Mouse (Mus musculus) left cerebral cortex, adult 2 months (tissue): ENCODE measurements at regions not wholly inside any gene's neighbourhood (a gene's known extent, or its start where the extent isn't known, plus 50 kb on each side); places are given as distances from the start of the nearest gene placed in this dataset.
A peak's percentile ranks its signal among the peaks of the same experiment; 100 is the strongest.

Experiments used
- DNase-seq, 2 experiments: peaks; one replicate each; pipeline ENCODE4 v3.0.0; 2021 to 2022; ENCODE audit warnings: low spot score in 2 of 2, mixed read lengths in 1 of 2; ENCODE audit errors: extremely low spot score in 1 of 2
- H3K27ac ChIP-seq: fragments of 200-600 bp; 2 replicates; pipeline ENCODE4 v1.8.1; 2022
- H3K4me3 ChIP-seq: fragments of 200-600 bp; 2 replicates; pipeline ENCODE4 v1.8.1; 2022
- CTCF ChIP-seq: fragments of 200-600 bp; IDR thresholded peaks from 2 replicates; pipeline ENCODE4 v1.8.1; 2022; ENCODE audit warnings: antibody characterized with exemption, mild to moderate bottlenecking, moderate library complexity
- intact Hi-C: fragments of 180-260 bp; cut with DNase I; formaldehyde crosslinking; loops from one replicate; pipeline ENCODE4 v1.15.1; 2025

DNA sequence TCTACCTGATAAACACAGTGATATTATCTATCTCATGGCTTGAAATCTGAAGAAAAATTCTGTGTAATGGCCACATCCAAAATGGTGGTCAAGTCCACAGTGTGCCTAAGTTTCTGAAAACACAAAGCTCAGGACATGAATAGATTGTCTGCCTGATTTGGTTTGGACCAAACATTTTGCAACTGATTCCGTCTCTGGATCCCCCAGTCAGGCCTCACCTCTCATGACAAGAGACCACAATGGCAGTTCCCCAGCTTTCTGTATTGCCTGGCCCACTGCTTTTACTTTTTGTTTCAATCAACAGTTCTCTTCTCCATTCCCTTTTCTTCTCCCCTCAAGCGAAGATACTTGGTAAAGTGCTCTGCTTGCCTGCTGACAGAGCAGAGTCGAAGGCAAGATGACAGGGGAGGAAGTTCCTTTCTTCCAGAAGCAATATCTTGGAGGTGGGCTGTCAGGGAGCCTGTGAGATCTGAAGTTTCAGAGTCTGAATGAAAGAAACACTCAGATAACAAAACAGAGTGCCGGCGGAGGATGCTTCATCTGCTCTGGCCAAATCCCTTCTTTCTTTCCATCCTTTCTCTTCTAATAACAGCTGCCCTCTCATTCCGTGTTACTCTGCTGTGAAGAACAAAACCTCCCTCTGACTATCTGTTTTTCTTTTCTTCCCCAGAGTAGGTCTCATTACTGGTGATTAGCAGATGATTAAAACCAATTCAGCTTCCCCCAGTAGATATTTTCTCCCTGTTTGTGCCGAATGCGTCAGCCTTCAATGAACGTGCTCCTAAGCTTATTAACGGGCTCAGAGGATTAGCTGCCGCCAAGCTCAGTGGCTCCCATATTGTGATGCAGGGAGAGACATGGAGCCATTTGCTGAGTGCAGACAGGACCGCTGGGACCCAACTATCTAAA is 360.7 kb downstream of the Tmem182 start:
- intact Hi-C loops, result no loop called here
- Histone ChIP-seq H3K27ac (no peak overlapping the region), H3K4me3 (no peak overlapping the region)
- TF ChIP-seq CTCF, result no peak
- no peak for DNase-seq

DNA sequence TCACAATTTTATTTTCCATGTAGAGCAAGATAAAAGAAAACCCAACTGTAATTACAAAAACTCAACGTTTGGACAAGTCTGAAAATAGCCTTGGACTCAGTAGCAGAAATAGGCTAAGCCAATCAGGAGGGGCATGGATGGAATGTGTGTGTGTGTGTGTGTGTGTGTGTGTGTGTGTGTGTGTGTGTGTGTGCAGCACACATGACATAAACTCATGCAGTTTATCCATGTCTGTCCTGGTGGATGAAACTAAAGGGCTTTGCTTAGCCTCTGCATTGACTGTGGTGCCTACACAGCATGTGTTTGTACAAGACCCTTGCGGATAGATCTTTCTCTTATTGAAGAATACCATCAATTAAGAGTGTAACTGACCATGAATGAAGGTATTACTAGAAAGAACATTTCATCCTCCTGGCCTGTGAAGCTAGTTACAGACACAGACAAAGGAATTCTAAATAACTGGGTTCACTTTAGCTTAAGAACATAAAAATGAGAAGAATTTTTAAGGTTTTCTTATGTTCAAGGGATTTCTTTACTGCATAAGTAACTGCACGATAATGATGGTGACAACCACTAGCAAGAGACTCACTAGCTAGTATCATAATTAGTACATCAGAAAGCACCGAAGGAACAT is 361.5 kb downstream of the Tmem182 start:
- no peak overlapping the region for H3K27ac ChIP-seq
- intact Hi-C loops, result no loop called here
- no peak overlapping the region for H3K4me3 ChIP-seq
- TF ChIP-seq CTCF, result no peak
- no peak for DNase-seq

DNA sequence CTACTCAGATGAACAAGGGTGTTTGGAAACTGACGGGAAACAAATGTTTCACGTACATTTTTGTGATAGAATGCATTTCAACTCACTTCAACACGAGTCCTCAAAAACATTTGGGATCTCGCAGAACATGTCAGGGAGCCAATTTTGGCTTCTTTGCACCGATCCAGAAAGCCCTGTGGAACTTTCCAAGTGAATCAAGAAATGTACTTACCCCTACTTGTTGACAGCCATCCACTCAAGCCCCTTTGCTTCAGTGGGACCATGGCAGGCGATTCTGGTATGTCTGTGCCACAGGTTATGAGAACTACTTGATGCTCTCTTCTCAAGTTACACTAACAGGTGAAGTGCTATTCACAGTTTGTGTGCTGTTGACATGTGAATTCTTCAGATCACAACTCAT is 381.6 kb downstream of the Tmem182 start:
- no peak overlapping the region for H3K27ac ChIP-seq
- no peak for DNase-seq
- no peak for TF ChIP-seq CTCF
- intact Hi-C loops, result no loop called here
- no peak overlapping the region for H3K4me3 ChIP-seq

DNA sequence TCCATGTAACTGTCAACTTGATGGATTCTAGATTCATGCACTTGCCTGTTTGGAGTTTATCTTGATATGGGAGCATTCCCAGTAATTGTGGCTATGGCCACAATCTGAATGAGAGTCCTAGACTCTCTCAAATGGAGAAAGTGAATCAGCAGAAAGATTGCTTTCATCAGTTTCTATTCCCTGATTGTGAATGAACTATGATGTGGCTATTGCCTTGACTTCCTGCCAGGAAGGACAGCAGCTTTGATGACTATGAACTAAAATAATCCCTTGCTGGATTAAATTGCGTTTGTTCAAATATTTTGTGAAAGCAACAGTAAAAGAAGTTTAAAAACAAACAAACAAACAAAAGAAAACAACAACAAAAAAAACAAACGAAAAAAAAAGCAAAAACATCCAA is 407.5 kb downstream of the Tmem182 start:
- no peak overlapping the region for H3K4me3 ChIP-seq
- intact Hi-C loops, result loop anchor here (10.0 kb wide), 1 partner anchor 282 kb away; no protein-coding TSS in a partner anchor
- H3K27ac ChIP-seq, result no peak overlapping the region
- no peak for DNase-seq
- no peak for TF ChIP-seq CTCF

DNA sequence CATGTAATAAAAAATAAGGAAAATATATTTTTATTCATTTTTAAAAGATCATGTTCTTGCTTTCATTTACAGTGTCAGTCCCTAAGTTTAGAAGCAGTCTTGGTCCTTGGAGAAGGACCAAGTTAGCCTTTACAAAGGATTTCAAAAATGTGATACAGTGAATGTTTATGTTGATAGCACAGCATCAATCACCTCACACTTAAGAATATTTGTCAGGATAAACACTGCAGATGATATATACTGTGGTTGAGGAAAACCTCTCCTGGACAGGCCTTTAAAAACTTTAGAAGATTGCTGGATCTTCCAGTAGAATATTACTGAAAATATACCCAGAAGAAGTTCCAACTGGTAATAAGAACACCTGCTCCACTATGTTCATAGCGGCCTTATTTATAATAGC is 420.4 kb downstream of the Tmem182 start:
- Histone ChIP-seq H3K4me3 (no peak overlapping the region), H3K27ac (no peak overlapping the region)
- no peak for DNase-seq
- TF ChIP-seq CTCF, result no peak
- intact Hi-C loops, result no loop called here

DNA sequence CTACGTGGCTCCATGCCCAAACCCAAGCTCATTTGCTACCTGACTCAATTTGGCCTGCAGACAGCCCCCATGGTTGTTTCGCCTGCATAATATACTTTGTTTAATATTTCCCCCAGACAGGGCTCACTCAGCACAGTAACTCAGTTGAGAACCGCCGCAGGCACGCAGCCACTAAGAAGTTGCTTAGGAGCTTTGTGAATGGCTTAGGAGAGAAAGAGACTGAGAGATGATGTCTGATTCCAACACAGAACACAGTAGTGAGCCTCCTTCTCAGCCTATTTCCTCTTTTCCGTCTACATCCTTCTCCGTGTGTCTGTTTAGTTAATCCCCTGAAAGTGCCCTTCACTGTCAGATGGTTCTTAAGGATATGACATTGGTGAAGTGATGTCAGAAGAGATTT is 429.9 kb downstream of the Tmem182 start:
- Histone ChIP-seq H3K27ac (no peak overlapping the region), H3K4me3 (no peak overlapping the region)
- no peak for DNase-seq
- no peak for TF ChIP-seq CTCF
- intact Hi-C loops, result no loop called here

DNA sequence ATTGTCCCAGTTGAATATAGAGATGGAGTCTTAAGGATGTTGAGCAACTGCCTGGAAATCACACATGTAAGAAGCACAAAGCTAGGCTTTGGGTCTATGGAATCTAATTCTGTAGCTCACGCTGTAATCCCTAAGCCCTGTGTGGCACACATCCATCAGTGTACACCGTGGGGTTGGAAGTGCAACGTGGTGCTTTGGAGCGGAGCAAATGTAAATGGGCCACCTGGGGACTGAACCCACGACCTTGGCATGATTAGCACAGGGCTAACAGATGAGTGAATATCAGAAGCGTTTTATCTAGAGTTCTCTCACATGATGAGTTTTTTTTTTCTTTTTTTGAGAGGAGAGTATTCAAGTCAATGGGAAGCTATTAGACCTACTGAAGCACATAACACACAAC is 437.6 kb downstream of the Tmem182 start:
- TF ChIP-seq CTCF, result no peak
- intact Hi-C loops, result no loop called here
- DNase-seq, result no peak
- Histone ChIP-seq H3K27ac (no peak overlapping the region), H3K4me3 (no peak overlapping the region)

DNA sequence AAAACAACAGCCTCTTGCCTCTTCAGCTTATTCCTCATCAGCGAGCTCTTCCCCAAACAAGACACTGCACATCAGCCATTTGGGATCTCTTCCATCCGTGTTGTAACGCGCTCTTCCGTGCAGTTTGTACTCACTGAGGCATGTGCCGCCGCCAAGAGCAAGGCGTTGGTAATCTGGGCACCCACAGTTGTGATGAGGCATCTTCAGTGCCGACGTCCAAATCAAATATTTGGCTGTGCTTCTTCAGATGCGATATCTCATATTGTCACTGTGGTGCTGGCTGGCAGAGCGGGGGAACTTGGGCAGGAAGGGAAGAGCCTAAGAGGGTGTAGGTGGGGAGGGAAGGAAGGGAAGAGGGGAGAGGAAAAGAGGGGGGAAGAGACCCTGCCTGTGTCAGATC is 439.2 kb downstream of the Tmem182 start:
- DNase-seq, result peak; percentile 9 to 11
- TF ChIP-seq CTCF, result no peak

DNA sequence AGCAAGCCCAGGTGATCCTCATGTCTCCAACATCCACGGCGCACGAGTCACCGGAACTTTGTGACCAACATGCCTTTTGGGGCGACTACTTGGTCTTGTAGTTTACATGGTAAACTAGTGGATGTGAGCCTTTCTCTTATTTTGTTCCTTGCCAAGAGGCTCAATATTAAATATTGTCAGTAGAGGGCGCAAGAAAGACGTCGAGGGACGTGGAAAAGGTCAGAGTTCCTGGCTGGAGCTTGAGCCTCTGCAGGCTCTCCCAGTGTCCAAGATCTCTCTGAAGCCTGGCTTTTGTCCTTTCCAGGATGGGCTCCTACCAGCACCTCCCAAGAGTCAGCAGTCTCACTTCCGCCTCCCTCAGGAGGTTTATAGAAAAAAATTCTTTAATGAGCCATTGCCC is 458.8 kb downstream of the Tmem182 start:
- intact Hi-C loops, result loop anchor here (5.0 kb wide), 1 partner anchor 813 kb away; no protein-coding TSS in a partner anchor
- TF ChIP-seq CTCF, result peak; percentile 52

More for the DNA sequence above, 439.2 kb downstream of the Tmem182 start:
- Histone ChIP-seq H3K4me3 (0 out of 2 replicates have a peak overlapping the region, but pooled peaks have one; percentile 6), H3K27ac (no peak overlapping the region)
- intact Hi-C loops, result no loop called here

DNA sequence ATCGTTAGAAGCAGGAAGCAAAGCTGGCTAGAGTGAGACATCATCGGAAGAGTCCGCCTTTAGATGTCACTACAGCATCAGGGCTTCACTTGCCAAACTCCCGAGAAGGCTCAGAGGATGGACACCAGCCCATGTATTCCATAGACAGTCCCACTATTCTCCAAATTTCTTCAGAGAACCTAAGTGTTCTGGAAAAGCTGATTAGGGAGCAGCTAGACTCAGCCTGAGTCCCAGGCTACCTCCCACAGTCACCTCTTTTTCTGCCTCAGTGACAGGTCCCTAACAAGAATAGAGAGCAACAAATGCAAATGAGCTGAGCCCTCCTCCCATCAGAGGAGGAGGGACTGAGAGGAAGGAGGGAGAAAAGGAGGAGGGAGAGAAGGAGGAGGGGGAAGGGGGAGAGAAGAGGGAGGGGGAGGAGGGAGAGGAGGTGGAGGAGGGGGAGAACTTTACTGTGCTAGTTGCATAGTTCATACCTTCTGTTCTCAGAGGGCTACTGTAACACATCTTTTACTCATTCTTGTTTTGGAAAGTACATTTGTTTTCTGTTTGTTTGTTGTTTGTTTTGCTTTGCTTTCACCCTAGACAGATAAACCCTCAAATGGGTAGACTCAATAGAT is 465.8 kb downstream of the Tmem182 start:
- H3K27ac ChIP-seq, result no peak overlapping the region
- TF ChIP-seq CTCF, result peak; percentile 32

More for the DNA sequence above, 458.8 kb downstream of the Tmem182 start:
- no peak for DNase-seq
- no peak overlapping the region for H3K4me3 ChIP-seq
- no peak overlapping the region for H3K27ac ChIP-seq

DNA sequence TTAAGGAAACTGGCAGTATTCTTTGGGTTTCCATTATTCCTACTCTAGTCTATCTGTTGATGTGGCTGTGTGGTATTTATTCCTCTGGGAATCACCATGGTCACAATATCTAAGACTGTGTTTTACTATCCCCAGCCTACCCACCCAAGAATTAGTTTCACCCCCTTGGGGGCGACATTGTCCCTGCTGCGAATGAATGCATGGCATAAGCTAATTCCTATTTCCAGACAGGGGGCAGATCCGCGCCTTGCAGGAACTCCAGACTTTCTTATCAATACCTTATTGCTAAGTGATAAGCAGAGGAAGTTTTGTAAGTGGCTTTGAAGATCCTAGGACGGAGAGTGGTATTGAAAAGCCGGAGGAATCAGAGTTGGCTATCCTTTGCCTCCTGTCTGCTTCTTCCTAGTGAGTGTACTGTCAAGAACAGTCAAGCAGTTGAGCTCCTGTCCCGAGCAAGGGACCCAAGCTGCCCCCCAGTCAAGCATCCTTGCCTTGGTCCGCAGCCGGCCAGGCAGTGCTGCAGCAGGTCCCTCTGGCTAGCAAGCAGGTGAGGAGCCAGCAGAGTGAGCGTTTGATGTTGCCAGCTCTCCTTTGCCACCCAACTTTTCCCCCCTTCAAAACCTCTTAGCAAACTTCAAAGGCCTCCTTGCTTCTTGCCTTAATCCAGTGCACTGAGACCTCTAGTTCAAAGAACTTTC is 469.3 kb downstream of the Tmem182 start:
- peak; percentile 44 for TF ChIP-seq CTCF
- DNase-seq, result no peak
- no peak overlapping the region for H3K4me3 ChIP-seq
- intact Hi-C loops, result loop anchor here (5.0 to 10.0 kb wide), 4 partner anchors 620 to 1510 kb away; no protein-coding TSS in a partner anchor
- no peak overlapping the region for H3K27ac ChIP-seq

More for the DNA sequence above, 465.8 kb downstream of the Tmem182 start:
- no peak for DNase-seq
- no peak overlapping the region for H3K4me3 ChIP-seq
- intact Hi-C loops, result loop anchor here (5.0 to 10.0 kb wide), 4 partner anchors 624 to 1514 kb away; no protein-coding TSS in a partner anchor
